Mouse (Mus musculus) limb, embryonic 11.5 days (tissue): ENCODE data around the gene Chaf1b. TPM values are rescaled to one million over a fixed set of nuclear protein-coding genes. Genes with fewer than 3 reads are reported as not detected.

ENCODE experiments used
- ATAC-seq: fragments of 200-750 bp; cut with Nextera tagmentation; 2 replicates; pipeline ENCODE4 v1.8.0; 2017; ENCODE audit warnings: low read depth; ENCODE audit not compliant: insufficient number of reproducible peaks, low FRiP score, low TSS enrichment
- DNase-seq: peaks from one replicate; pipeline ENCODE4 v3.0.0-alpha.2; 2015; ENCODE audit warnings: low spot score
- H3K27ac ChIP-seq: fragments of 300-500 bp; sonication (generic); replicated peaks from 2 replicates; pipeline ENCODE4 v1.5.1; 2014; ENCODE audit warnings: low read depth, mild to moderate bottlenecking, low read length
- H3K27me3 ChIP-seq: fragments of 300-500 bp; sonication (generic); 2 replicates; pipeline ENCODE4 v1.6.1; 2014; ENCODE audit warnings: mild to moderate bottlenecking, low read length, mixed read lengths; ENCODE audit not compliant: control insufficient read depth, insufficient read depth
- H3K36me3 ChIP-seq: fragments of 300-500 bp; sonication (generic); 2 replicates; pipeline ENCODE4 v1.6.1; 2014; ENCODE audit warnings: mild to moderate bottlenecking, low read length, moderate library complexity, mixed read lengths; ENCODE audit not compliant: control insufficient read depth, insufficient read depth
- H3K4me1 ChIP-seq: fragments of 300-500 bp; sonication (generic); 2 replicates; pipeline ENCODE4 v1.6.1; 2014; ENCODE audit warnings: low read length, mixed read lengths; ENCODE audit not compliant: control insufficient read depth, insufficient read depth
- H3K4me2 ChIP-seq: fragments of 300-500 bp; sonication (generic); 2 replicates; pipeline ENCODE4 v1.6.1; 2014; ENCODE audit warnings: low read depth, mild to moderate bottlenecking, moderate library complexity; ENCODE audit not compliant: severe bottlenecking
- H3K4me3 ChIP-seq: fragments of 300-500 bp; sonication (generic); 2 replicates; pipeline ENCODE4 v1.5.1; 2014; ENCODE audit warnings: low read depth, low read length
- H3K9ac ChIP-seq: fragments of 300-500 bp; sonication (generic); 2 replicates; pipeline ENCODE4 v1.6.1; 2014; ENCODE audit warnings: mild to moderate bottlenecking, low read length
- H3K9me3 ChIP-seq: fragments of 300-500 bp; sonication (generic); 2 replicates; pipeline ENCODE4 v1.6.1; 2016; ENCODE audit warnings: low read length; ENCODE audit not compliant: control insufficient read depth
- WGBS: fragments of 180-500 bp; shearing (Covaris S2); extraction: QIAGEN DNeasy Blood & Tissue Kit; methylation state at CpG from one replicate; pipeline ENCODE4 v1.1.7; 2014; 5-methylcytosine and 5-hydroxymethylcytosine counted together
- polyA plus RNA-seq: library from polyadenylated mRNA; unstranded; fragments of >200 nt; fragmentation: Nextera tagmentation; extraction: Ambion mirVana; gene quantifications from 2 replicates; pipeline ENCODE4 v1.2.1, GENCODE M21; 2014

Gene Chaf1b
- polyA plus RNA-seq, 1 experiment from 2014 or later = 121 TPM

GRCm38 (mm10) chr16:93947396-93947795 lies 63.7 kb downstream of the Chaf1b start:
- H3K27me3 ChIP-seq = no peaks in the 10 kb centered on the region
- no peak for DNase-seq
- no peak overlapping the region for H3K9ac ChIP-seq
- H3K9me3 ChIP-seq = no peaks in the 10 kb centered on the region
- H3K4me3 ChIP-seq = no peak overlapping the region
- H3K4me2 ChIP-seq = no peak overlapping the region
- no peak for ATAC-seq
- H3K36me3 ChIP-seq = no peaks in the 10 kb centered on the region
- WGBS = 89% methylated on average over 4 of the region's 4 CpGs
- H3K27ac ChIP-seq = no peak overlapping the region
- peaks cover 3% of the 10 kb centered on the region; the same call in 1 of the 2 replicates for H3K4me1 ChIP-seq

Other genes with a start within 250 kb of the Chaf1b start
- gene Cbr3, start 200.7 kb upstream of the Chaf1b start, polyA plus RNA-seq = 0.96 and 1.3 TPM in 2 replicates
- gene Dop1b, start 172.0 kb upstream of the Chaf1b start, polyA plus RNA-seq = 7.2 and 7.7 TPM in 2 replicates
- 29.3 and 34.2 TPM in 2 replicates for gene Morc3, start 51.8 kb upstream of the Chaf1b start, polyA plus RNA-seq
- gene Cldn14, start 124.9 kb downstream of the Chaf1b start, polyA plus RNA-seq = not detected in 2 replicates
- 2.6 and 2.7 TPM in 2 replicates for gene Sim2, start 201.0 kb downstream of the Chaf1b start, polyA plus RNA-seq